Mouse (Mus musculus) forebrain, embryonic 14.5 days (tissue): ENCODE measurements at regions not wholly inside any gene's neighbourhood (a gene's known extent, or its start where the extent isn't known, plus 50 kb on each side); places are given as distances from the start of the nearest gene placed in this dataset.

ENCODE experiments used
- ATAC-seq: fragments of 200-750 bp; cut with Nextera tagmentation; 2 replicates; pipeline ENCODE4 v1.8.0; 2017; ENCODE audit warnings: mild to moderate bottlenecking, moderate library complexity
- DNase-seq: peaks from one replicate; pipeline ENCODE4 v3.0.0-alpha.2; 2015; ENCODE audit warnings: low spot score
- H3K27ac ChIP-seq: fragments of 300-500 bp; sonication (generic); 2 replicates; pipeline ENCODE4 v1.5.1; 2014; ENCODE audit warnings: low read depth, mild to moderate bottlenecking, control low read depth, low read length, moderate library complexity
- H3K27me3 ChIP-seq: fragments of 300-500 bp; sonication (generic); replicated peaks from 2 replicates; pipeline ENCODE4 v1.6.1; 2014; ENCODE audit warnings: low read length, control low read depth, mixed read lengths; ENCODE audit not compliant: control insufficient read depth, insufficient read depth
- H3K36me3 ChIP-seq: fragments of 300-500 bp; sonication (generic); 2 replicates; pipeline ENCODE4 v1.6.1; 2014; ENCODE audit warnings: low read length, control low read depth; ENCODE audit not compliant: control insufficient read depth, insufficient read depth
- H3K4me1 ChIP-seq: fragments of 300-500 bp; sonication (generic); 2 replicates; pipeline ENCODE4 v1.6.1; 2014; ENCODE audit warnings: antibody characterized with exemption, low read length, control low read depth; ENCODE audit not compliant: control insufficient read depth, insufficient read depth
- H3K4me2 ChIP-seq: fragments of 300-500 bp; sonication (generic); 2 replicates; pipeline ENCODE4 v1.6.1; 2014; ENCODE audit warnings: mild to moderate bottlenecking, control low read depth, low read length
- H3K4me3 ChIP-seq: fragments of 300-500 bp; sonication (generic); 2 replicates; pipeline ENCODE4 v1.5.1; 2014; ENCODE audit warnings: low read depth, low read length, control low read depth
- H3K9ac ChIP-seq: fragments of 300-500 bp; sonication (generic); 2 replicates; pipeline ENCODE4 v1.6.1; 2014; ENCODE audit warnings: mild to moderate bottlenecking, low read length, control low read depth, moderate library complexity
- H3K9me3 ChIP-seq: fragments of 300-500 bp; sonication (generic); replicated peaks from 2 replicates; pipeline ENCODE4 v1.6.1; 2016; ENCODE audit warnings: low read length, control low read depth, mixed read lengths; ENCODE audit not compliant: control insufficient read depth
- WGBS: fragments of 180-500 bp; shearing (Covaris S2); extraction: QIAGEN DNeasy Blood & Tissue Kit; methylation state at CpG from one replicate; pipeline ENCODE4 v1.1.7; 2014; 5-methylcytosine and 5-hydroxymethylcytosine counted together

DNA sequence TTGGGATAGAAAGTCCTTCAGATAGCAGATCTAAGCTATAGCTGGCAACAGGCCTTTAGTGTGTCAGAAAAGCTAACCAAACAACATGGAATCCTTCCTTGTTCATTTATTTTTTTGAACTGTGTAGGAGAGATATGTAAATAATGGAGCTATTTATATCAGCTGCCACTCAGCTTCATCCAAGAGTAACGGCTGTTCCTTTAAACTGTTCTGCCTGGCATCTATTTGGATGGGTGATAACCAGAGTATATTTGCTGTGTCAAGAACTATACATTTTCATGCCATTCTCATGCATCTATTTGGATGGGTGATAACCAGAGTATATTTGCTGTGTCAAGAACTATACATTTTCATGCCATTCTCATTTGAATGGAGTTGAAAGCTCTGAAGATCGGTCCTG lies 159.3 kb upstream of the BC030870 start:
- H3K27ac ChIP-seq, result no peak overlapping the region
- no peaks in the 10 kb centered on the region for H3K4me1 ChIP-seq
- no peaks in the 10 kb centered on the region for H3K36me3 ChIP-seq
- no peak overlapping the region for H3K9ac ChIP-seq
- no peaks in the 10 kb centered on the region for H3K9me3 ChIP-seq
- H3K4me2 ChIP-seq, result no peak overlapping the region
- DNase-seq (peak; percentile 17), ATAC-seq (no peak)
- no peaks in the 10 kb centered on the region for H3K27me3 ChIP-seq
- 57% methylated on average over 2 of the region's 2 CpGs for WGBS
- H3K4me3 ChIP-seq, result no peak overlapping the region

DNA sequence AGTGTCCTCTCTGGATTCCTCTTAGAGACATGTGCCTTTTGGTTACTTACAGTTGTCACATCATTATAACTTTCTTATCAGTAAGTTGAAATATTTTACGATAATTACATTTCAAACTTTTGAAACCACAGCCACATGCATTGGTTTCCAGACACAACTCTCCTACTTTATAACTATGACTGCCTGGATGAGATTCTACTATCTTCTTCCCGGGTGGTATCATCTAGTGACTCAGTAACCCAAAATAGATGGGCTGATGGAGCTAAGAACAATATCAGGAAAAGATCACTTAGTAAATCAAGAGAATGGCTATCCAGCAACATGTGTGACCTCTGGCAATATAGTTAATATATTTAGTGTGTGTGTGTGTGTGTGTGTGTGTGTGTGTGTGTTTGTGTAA lies 151.0 kb upstream of the BC030870 start:
- H3K9me3 ChIP-seq, result no peaks in the 10 kb centered on the region
- no peaks in the 10 kb centered on the region for H3K4me1 ChIP-seq
- H3K4me2 ChIP-seq, result no peak overlapping the region
- WGBS, result 95% methylated on average over 2 of the region's 2 CpGs
- no peaks in the 10 kb centered on the region for H3K36me3 ChIP-seq
- H3K27ac ChIP-seq, result no peak overlapping the region
- DNase-seq (no peak), ATAC-seq (no peak)
- H3K4me3 ChIP-seq, result no peak overlapping the region
- no peak overlapping the region for H3K9ac ChIP-seq
- no peaks in the 10 kb centered on the region for H3K27me3 ChIP-seq
